Mouse (Mus musculus): ENCODE data around the gene Sept7. TPM values are rescaled to one million over a fixed set of nuclear protein-coding genes. Genes with fewer than 3 reads are reported as not detected.
A peak's percentile ranks its signal among the peaks of the same experiment; 100 is the strongest.

The Sept7 gene
- total RNA-seq, 2 experiments from 2014 or later: 74.8 to 85.8 TPM

- DNase-seq: no peak
- intact Hi-C loops (cut with DNase I; ENCODE audit: low total_unique reads): no loop called here
Measured at GRCm38 (mm10) chr9:25340412-25340811, 88.2 kb downstream of the Sept7 start.

GRCm38 (mm10) chr9:25353775-25354174 lies 101.5 kb downstream of the Sept7 start:
- intact Hi-C loops (cut with DNase I; ENCODE audit: low total_unique reads): no loop called here
- no peak for DNase-seq

GRCm38 (mm10) chr9:25355806-25356205 lies 103.6 kb downstream of the Sept7 start:
- DNase-seq: peak; percentile 70
- intact Hi-C loops (cut with DNase I; ENCODE audit: low total_unique reads): no loop called here

GRCm38 (mm10) chr9:25357589-25357988 lies 105.3 kb downstream of the Sept7 start:
- intact Hi-C loops (cut with DNase I; ENCODE audit: low total_unique reads): no loop called here
- DNase-seq: no peak

GRCm38 (mm10) chr9:25358018-25358417 lies 105.8 kb downstream of the Sept7 start:
- intact Hi-C loops (cut with DNase I; ENCODE audit: low total_unique reads): no loop called here

More at GRCm38 (mm10) chr9:25358018-25358417, 105.8 kb downstream of the Sept7 start:
- no peak for DNase-seq

Other genes starting within 250 kb of the Sept7 start
- gene Gm10181, start 163.0 kb upstream of the Sept7 start, total RNA-seq (2021): not detected
- 10 to 100 TPM; 37.5 to 37.6 TPM for gene Herpud2, start 100.6 kb upstream of the Sept7 start, total RNA-seq (2021)
- gene Eepd1, start 229.1 kb downstream of the Sept7 start, total RNA-seq (2021): 10 to 100 TPM; 43.5 to 72.8 TPM